Mouse (Mus musculus) embryonic fibroblast, embryonic 13.5 days (primary cell): ENCODE results near the gene Nmbr. TPM values are rescaled to one million over a fixed set of nuclear protein-coding genes. Genes with fewer than 3 reads are reported as not detected.

ENCODE experiments used
- H3K27ac ChIP-seq: 2 replicates; pipeline ENCODE4 v1.5.1; 2012; ENCODE audit warnings: low read length, control low read depth, inconsistent platforms; ENCODE audit not compliant: insufficient read depth
- H3K4me1 ChIP-seq: 2 replicates; pipeline ENCODE4 v1.6.1; 2011; ENCODE audit warnings: low read length; ENCODE audit not compliant: control insufficient read depth, insufficient read depth
- H3K4me3 ChIP-seq: 2 replicates; pipeline ENCODE4 v1.5.1; 2011; ENCODE audit warnings: mild to moderate bottlenecking, control low read depth, low read length; ENCODE audit not compliant: insufficient read depth
- CTCF ChIP-seq: IDR thresholded peaks from 2 replicates; pipeline ENCODE4 v1.5.1; 2011; ENCODE audit warnings: mild to moderate bottlenecking, control low read depth, low read length, moderate library complexity, borderline replicate concordance; ENCODE audit not compliant: insufficient read depth
- POLR2A ChIP-seq: IDR thresholded peaks from 2 replicates; pipeline ENCODE4 v1.6.1; 2011; ENCODE audit warnings: low read depth, mild to moderate bottlenecking, control low read depth, low read length, moderate library complexity
- polyA plus RNA-seq: library from polyadenylated mRNA; stranded (reverse); fragments of >200 nt; gene quantifications from 2 replicates; pipeline ENCODE4 v1.2.4, GENCODE M21; 2011; ENCODE audit warnings: low read depth; ENCODE audit not compliant: missing spikeins, insufficient read length

Gene Nmbr
- polyA plus RNA-seq, 1 experiment = not detected

DNA sequence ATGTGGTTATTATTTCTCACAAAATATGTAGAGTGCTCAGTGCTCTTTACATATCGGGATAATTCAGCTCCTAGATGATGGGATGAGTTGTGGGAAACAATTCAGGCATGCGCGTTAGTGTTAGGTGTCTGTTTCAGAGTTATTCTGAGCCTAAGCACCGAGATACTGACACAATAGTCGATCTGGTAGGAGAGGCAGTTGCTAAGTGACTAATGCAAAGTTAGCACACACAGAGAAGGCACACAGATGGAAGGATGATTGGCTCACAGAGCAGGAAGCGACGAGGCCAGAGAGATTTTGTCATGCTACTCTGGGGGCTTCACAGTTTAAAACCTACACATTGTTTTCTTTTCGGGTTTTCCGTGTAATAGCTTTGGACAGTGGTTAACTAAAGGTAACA lies 20.3 kb downstream of the Nmbr start:
- Histone ChIP-seq H3K4me3 (no peak overlapping the region), H3K4me1 (no peaks in the 10 kb centered on the region), H3K27ac (no peak overlapping the region)
- TF ChIP-seq CTCF = no peak
- TF ChIP-seq POLR2A = no peak

DNA sequence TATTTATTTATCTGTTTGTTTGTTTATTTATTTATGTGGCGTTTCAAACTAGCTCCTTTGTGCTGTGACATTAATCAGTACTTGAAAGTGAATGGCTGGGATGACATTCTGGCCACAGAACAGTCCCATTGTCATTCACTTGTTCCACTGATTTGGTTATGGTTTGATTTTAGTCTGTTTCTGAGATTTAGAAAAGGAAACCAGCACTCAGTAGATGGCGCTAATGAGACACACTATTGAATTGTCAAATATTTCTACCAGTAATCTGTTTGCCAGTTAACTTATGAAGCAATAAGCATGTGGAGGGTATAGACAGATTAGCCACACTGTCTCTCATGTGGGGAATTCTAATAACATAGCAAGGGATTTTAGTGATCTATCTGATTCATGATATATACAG lies 28.9 kb downstream of the Nmbr start:
- no peak overlapping the region for H3K27ac ChIP-seq
- TF ChIP-seq POLR2A (no peak), CTCF (no peak)
- no peaks in the 10 kb centered on the region for H3K4me1 ChIP-seq
- H3K4me3 ChIP-seq = no peak overlapping the region

DNA sequence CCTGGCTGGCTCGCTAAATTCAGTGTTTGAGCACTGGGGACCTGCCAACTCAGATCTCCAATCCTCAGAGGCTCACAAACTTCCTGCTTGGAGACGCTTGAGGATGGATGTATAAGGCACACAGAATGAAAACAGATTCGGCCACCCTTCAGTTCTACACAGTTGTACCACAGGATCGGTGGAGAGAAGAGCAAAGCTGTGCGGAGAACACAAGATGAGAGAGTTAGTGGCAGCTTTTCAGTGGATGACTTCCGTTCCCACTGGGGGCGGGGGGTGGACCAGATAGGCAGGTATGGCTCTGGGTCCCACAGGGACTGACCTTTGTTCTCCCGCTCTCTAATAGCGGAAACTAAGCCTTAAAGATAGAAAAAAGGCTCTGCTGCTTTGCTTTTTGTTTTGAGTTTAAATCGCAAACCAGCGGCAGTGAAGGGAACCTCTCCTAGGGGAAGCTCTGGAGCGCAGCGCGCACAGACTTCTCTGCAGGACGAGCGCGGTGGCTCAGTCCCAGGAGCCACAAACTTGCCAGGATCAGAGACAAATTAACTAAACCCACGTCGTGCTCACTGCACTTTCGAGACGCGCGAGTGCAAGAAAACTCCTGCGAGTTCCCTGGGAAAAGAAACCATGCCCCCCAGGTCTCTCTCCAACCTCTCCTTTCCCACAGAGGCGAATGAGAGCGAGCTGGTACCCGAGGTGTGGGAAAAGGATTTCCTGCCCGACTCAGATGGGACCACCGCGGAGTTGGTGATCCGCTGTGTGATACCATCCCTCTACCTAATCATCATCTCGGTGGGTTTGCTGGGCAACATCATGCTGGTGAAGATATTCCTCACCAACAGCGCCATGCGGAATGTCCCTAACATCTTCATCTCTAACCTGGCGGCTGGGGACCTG lies 54.5 kb downstream of the Nmbr start:
- TF ChIP-seq POLR2A (no peak), CTCF (no peak)
- Histone ChIP-seq H3K4me1 (no peaks in the 10 kb centered on the region), H3K4me3 (peak overlapping the region; percentile 20), H3K27ac (no peak overlapping the region)

DNA sequence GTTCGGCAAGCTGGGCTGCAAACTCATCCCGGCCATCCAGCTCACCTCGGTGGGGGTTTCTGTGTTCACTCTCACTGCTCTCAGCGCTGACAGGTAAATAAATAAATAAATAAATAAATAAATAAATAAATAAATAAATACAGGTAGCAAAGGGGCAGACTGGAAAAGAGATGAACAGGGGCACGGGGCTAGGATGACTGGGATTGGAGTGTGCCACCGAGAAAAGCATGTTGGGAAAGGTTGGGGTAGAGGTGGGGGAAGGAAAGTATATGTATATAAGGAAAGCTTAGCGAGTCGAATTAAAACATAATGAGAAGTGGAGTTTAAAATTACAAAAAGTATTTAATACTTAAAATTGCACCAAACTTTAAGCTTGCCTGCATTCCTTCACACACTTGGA lies 55.2 kb downstream of the Nmbr start:
- Histone ChIP-seq H3K4me3 (no peak overlapping the region), H3K27ac (no peak overlapping the region), H3K4me1 (no peaks in the 10 kb centered on the region)
- TF ChIP-seq CTCF (no peak), POLR2A (no peak)

DNA sequence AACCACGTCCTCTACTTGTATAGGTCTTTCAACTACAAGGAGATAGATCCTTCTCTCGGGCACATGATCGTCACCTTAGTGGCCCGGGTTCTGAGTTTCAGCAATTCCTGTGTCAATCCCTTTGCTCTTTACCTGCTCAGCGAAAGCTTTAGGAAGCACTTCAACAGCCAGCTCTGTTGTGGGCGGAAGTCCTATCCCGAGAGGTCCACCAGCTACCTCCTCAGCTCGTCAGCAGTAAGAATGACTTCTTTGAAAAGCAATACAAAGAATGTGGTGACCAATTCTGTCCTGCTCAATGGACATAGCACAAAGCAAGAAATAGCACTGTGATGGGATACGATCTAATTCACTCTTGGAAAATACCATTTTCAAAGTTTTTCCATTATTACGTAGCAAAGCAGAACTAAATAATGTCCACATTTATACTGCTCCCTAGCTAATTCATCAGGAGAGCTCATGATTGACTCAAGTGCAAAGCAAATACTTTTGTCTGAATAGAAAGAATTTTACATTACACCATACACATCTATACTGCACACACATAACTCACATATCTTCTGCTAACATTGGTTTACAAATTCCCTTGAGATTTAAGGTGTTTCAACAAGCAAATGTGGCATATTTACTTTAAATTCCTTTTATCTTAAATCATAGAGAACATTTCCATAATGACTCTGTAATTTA lies 65.0 kb downstream of the Nmbr start:
- Histone ChIP-seq H3K4me3 (no peak overlapping the region), H3K27ac (no peak overlapping the region), H3K4me1 (no peaks in the 10 kb centered on the region)
- TF ChIP-seq POLR2A (no peak), CTCF (no peak)

DNA sequence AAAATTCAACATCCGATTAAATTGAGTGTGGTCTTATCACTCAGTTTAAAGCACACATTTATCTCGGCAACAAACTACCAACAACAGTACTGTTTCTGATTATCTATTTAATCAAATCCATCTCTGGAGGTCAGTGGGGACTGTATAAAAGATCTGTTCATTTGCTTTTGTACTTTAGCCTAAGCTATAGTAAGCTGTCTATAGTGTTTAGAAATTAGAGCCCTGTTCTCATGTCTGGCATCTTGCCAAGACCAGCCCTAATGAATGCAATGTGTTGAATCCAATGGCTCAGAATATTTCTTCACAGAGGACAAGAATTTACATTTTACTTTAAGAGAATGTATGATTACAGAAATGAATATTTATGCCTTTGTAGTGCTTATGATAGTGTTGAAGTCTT lies 69.1 kb downstream of the Nmbr start:
- H3K4me1 ChIP-seq = no peaks in the 10 kb centered on the region
- H3K4me3 ChIP-seq = no peak overlapping the region
- H3K27ac ChIP-seq = no peak overlapping the region
- TF ChIP-seq POLR2A (no peak), CTCF (no peak)

DNA sequence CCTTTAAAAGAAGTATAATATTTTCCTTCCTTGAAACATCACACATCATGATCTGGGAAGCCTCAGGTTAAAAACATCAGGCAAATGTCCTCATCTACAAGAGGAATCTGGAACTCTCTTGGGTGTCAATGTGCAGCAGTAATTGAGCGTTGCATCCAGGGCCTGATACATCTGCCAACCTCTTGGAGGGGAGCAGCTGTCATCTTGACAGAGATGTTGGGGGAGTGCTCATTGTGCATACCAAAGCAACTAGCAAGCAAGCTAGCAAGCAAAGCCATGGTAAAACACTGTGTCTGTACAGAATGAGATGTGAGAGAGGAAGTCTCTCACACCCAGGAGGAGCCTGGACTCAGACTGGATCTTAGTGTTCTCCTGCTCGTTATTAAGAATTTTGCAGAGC lies 84.6 kb downstream of the Nmbr start:
- no peak overlapping the region for H3K4me3 ChIP-seq
- TF ChIP-seq CTCF (no peak), POLR2A (no peak)
- no peak overlapping the region for H3K27ac ChIP-seq
- no peaks in the 10 kb centered on the region for H3K4me1 ChIP-seq

DNA sequence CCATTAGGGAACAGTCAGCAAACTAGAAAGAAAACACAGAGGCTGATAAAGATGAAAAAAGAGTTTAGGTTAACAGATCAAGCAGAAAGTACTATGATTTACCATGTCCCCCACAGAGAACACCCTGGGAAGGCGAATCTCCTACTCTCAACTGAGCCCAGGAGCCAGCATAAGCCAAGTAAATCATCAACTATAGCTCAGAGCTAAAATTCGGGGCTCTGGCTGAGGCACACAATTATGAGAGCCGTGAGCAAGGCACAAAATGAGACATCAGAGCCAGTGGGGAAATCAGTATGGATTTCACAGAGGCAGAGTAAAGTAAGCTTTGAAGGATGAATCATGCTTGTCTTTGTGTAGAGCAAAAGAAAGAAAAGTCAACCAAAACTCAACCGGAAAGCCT lies 111.6 kb downstream of the Nmbr start:
- no peaks in the 10 kb centered on the region for H3K4me1 ChIP-seq
- no peak overlapping the region for H3K4me3 ChIP-seq
- no peak overlapping the region for H3K27ac ChIP-seq
- TF ChIP-seq CTCF = no peak
- no peak for TF ChIP-seq POLR2A

Other genes starting within 250 kb of the Nmbr start
- gene Adgrg6, start 159.9 kb upstream of the Nmbr start, polyA plus RNA-seq = 31.4 and 38.6 TPM in 2 replicates
- 78.9 and 79.9 TPM in 2 replicates for gene Vta1, start within 50 bp of the Nmbr start, polyA plus RNA-seq
- gene Gje1, start 12.6 kb downstream of the Nmbr start, polyA plus RNA-seq = not detected in 2 replicates